Mouse (Mus musculus): Measurements from ENCODE around the gene Sema5a. TPM values are rescaled to one million over a fixed set of nuclear protein-coding genes. Genes with fewer than 3 reads are reported as not detected.

The Sema5a gene
- polyA plus RNA-seq, 1 experiment: 0.60 TPM

DNA sequence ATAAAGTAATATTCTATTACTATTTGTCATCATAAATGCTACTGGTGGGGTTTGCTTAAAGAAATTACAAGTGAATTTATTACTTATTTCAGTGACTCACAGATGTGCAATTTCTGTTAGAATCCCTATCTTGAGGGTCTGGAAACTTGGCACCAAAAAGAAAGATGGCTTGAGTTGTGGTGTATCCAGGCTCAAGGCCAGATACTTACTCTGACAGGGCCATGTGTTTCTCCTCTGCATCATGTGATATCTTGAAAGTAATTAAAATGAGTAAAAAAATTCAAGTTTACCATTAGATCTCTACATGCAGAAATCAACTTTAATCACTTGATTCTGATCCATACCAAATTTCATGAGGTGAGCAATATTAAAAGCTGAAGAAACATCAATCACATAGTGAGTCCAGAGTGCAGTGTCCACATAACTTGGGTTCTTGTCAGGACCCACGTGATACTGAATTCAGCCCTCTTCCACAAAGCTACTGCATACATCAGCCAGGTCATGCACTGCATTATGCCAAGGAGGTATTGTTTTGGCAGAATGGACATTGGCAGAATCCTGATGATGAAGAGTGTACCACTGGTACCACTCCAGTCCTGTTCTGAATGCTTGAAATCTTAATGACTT, 402.6 kb downstream of the Sema5a start:
- no peak for TF ChIP-seq POLR2A (IDR thresholded peaks at IDR 0.05; ENCODE audit: borderline replicate concordance, control insufficient read depth, low read depth, low read length)
- H3K4me3 ChIP-seq (replicated peaks; ENCODE audit: control insufficient read depth, low read depth, low read length): no peak overlapping the region
- 54% methylated on average over 1 of the region's 1 CpGs for WGBS
- H3K4me1 ChIP-seq (ENCODE audit: control insufficient read depth, insufficient read depth, low read length): no peaks in the 10 kb centered on the region
- no peak overlapping the region for H3K27ac ChIP-seq (ENCODE audit: control insufficient read depth, insufficient read depth, low read depth, low read length, poor library complexity)

DNA sequence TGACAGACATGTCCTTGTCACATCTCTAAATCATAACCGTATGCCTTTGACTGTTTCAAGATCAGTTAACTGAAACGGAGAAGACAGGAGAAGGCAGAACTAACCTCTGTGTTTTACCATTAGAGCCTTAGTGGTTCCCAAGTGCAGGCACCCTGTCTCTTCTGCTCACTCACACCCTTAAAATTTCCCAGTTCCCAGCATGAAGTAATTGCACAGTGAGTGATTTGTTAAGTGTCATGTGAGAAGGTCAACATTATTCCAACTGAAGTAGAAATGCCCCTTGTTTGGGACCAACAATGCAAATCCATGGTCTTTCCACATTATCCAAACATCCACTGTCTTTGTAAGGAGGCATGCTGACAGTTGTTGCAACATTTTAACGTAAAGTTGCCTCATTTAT, 409.4 kb downstream of the Sema5a start:
- WGBS: 78% methylated on average over 3 of the region's 3 CpGs
- H3K4me1 ChIP-seq (ENCODE audit: control insufficient read depth, insufficient read depth, low read length): no peaks in the 10 kb centered on the region
- no peak overlapping the region for H3K27ac ChIP-seq (ENCODE audit: control insufficient read depth, insufficient read depth, low read depth, low read length, poor library complexity)
- TF ChIP-seq CTCF (IDR thresholded peaks at IDR 0.05; ENCODE audit: control insufficient read depth, insufficient read depth, low read length) (no peak), POLR2A (IDR thresholded peaks at IDR 0.05; ENCODE audit: borderline replicate concordance, control insufficient read depth, low read depth, low read length) (no peak)
- H3K4me3 ChIP-seq (replicated peaks; ENCODE audit: control insufficient read depth, low read depth, low read length): no peak overlapping the region

DNA sequence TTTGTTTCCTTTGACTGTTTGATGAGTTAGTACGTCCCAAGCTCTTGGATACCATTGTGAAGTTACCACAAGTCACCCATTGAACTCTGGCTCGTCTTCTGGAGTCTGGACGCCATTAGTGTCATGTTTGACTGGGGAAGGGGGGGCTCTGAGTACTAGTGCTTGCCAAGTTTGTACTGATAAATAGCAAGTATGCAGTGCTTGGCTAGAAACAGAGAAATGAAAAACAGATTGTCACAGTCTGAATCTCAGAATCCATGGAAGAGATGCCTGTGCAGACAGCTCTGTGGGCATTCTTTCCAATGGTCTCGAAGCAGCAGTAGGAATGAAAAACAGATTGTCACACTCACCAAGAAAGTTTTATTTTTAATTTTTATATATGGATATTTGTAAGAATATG, 411.4 kb downstream of the Sema5a start:
- TF ChIP-seq POLR2A (IDR thresholded peaks at IDR 0.05; ENCODE audit: borderline replicate concordance, control insufficient read depth, low read depth, low read length) (no peak), CTCF (IDR thresholded peaks at IDR 0.05; ENCODE audit: control insufficient read depth, insufficient read depth, low read length) (no peak)
- Histone ChIP-seq H3K4me3 (replicated peaks; ENCODE audit: control insufficient read depth, low read depth, low read length) (no peak overlapping the region), H3K4me1 (ENCODE audit: control insufficient read depth, insufficient read depth, low read length) (no peaks in the 10 kb centered on the region), H3K27ac (ENCODE audit: control insufficient read depth, insufficient read depth, low read depth, low read length, poor library complexity) (no peak overlapping the region)
- WGBS: 71% methylated on average over 4 of the region's 4 CpGs

DNA sequence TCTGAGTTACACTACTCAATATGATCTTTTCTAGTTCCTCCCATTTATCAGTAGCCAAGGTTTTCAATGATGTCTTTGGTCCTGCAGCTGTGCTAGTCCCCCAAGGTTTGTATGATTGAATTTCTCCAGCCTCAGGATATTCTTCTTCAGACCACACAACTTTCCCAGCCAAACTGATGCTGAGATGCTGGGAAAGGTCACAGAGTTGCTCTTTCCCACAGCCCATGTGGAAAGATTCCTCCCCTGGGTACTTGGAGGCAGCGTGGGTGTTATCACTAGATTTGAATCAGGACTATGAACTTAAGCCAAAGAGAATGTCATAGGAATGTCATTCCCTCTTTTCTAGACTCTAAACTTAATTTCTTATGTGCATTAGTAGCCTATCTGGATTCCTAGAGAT, 431.8 kb downstream of the Sema5a start:
- Histone ChIP-seq H3K27ac (ENCODE audit: control insufficient read depth, insufficient read depth, low read depth, low read length, poor library complexity) (no peak overlapping the region), H3K4me3 (replicated peaks; ENCODE audit: control insufficient read depth, low read depth, low read length) (no peak overlapping the region)
- WGBS: 60% methylated on average over 1 of the region's 1 CpGs

DNA sequence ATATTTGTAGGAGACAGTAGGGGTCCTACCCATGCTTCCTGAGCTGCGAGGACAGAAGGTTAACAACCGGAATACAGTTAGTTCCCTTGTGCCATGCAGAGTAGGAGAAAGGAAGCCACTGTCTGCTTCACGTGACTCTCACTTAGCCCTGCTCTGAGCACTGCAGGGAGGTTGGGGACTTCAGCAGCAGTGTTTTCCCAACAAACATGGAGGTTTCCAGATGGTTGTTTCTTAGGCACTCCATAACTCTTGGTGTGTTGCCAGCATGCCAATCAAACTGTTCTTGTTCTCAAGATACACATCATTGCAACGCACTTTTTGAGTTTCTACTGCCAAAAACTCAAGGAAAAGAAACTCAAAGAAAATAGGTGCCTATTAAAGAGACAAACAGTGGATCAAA, 440.5 kb downstream of the Sema5a start:
- no peak overlapping the region for H3K4me3 ChIP-seq (replicated peaks; ENCODE audit: control insufficient read depth, low read depth, low read length)
- H3K27ac ChIP-seq (ENCODE audit: control insufficient read depth, insufficient read depth, low read depth, low read length, poor library complexity): no peak overlapping the region
- WGBS: 68% methylated on average over 4 of the region's 4 CpGs
- no peaks in the 10 kb centered on the region for H3K4me1 ChIP-seq (ENCODE audit: control insufficient read depth, insufficient read depth, low read length)
- TF ChIP-seq CTCF (IDR thresholded peaks at IDR 0.05; ENCODE audit: control insufficient read depth, insufficient read depth, low read length): no peak
- TF ChIP-seq POLR2A (IDR thresholded peaks at IDR 0.05; ENCODE audit: borderline replicate concordance, control insufficient read depth, low read depth, low read length): no peak

More for the DNA sequence above, 431.8 kb downstream of the Sema5a start:
- TF ChIP-seq POLR2A (IDR thresholded peaks at IDR 0.05; ENCODE audit: borderline replicate concordance, control insufficient read depth, low read depth, low read length): no peak
- TF ChIP-seq CTCF (IDR thresholded peaks at IDR 0.05; ENCODE audit: control insufficient read depth, insufficient read depth, low read length): no peak
- H3K4me1 ChIP-seq (ENCODE audit: control insufficient read depth, insufficient read depth, low read length): no peaks in the 10 kb centered on the region

DNA sequence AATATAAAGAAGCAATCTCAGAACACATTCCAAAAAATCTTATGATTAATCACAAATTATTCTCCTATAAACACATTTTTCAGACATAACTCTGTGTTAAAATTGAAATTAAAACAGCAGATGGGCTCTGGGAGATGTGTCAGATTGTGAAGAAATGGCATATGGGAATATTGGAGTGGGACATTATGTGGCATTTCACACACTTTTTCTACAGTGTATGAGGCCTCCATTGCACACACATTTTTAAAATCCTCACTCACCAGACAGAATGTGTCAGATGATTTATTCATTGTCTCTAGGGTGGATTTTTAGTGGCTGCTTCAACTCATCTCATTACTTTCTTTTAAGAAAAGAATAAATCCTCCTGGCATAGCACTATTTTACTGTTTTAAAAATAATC, 446.4 kb downstream of the Sema5a start:
- Histone ChIP-seq H3K4me1 (ENCODE audit: control insufficient read depth, insufficient read depth, low read length) (no peaks in the 10 kb centered on the region), H3K4me3 (replicated peaks; ENCODE audit: control insufficient read depth, low read depth, low read length) (no peak overlapping the region), H3K27ac (ENCODE audit: control insufficient read depth, insufficient read depth, low read depth, low read length, poor library complexity) (no peak overlapping the region)
- TF ChIP-seq POLR2A (IDR thresholded peaks at IDR 0.05; ENCODE audit: borderline replicate concordance, control insufficient read depth, low read depth, low read length) (no peak), CTCF (IDR thresholded peaks at IDR 0.05; ENCODE audit: control insufficient read depth, insufficient read depth, low read length) (no peak)

DNA sequence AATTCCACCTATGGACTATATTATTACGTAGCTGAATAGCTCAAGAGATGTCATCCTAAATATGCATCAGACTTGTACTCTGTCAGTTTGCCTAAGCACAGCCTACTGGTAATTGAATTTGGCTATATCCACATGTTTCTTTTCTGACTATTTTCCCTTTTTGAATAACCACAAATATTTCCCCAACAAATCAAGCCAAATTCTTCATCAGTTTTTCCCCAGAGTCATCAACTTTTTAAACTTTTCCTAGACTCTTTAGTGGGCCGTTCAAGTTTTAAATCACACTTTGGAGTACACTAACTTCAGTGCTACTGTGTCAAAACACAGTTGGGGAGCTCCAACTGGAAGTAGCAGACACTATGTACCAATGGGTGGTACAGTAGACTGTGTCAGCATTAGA, 448.4 kb downstream of the Sema5a start:
- Histone ChIP-seq H3K4me1 (ENCODE audit: control insufficient read depth, insufficient read depth, low read length) (no peaks in the 10 kb centered on the region), H3K27ac (ENCODE audit: control insufficient read depth, insufficient read depth, low read depth, low read length, poor library complexity) (no peak overlapping the region), H3K4me3 (replicated peaks; ENCODE audit: control insufficient read depth, low read depth, low read length) (no peak overlapping the region)
- WGBS: 84% methylated on average over 2 of the region's 2 CpGs
- no peak for TF ChIP-seq CTCF (IDR thresholded peaks at IDR 0.05; ENCODE audit: control insufficient read depth, insufficient read depth, low read length)
- no peak for TF ChIP-seq POLR2A (IDR thresholded peaks at IDR 0.05; ENCODE audit: borderline replicate concordance, control insufficient read depth, low read depth, low read length)

DNA sequence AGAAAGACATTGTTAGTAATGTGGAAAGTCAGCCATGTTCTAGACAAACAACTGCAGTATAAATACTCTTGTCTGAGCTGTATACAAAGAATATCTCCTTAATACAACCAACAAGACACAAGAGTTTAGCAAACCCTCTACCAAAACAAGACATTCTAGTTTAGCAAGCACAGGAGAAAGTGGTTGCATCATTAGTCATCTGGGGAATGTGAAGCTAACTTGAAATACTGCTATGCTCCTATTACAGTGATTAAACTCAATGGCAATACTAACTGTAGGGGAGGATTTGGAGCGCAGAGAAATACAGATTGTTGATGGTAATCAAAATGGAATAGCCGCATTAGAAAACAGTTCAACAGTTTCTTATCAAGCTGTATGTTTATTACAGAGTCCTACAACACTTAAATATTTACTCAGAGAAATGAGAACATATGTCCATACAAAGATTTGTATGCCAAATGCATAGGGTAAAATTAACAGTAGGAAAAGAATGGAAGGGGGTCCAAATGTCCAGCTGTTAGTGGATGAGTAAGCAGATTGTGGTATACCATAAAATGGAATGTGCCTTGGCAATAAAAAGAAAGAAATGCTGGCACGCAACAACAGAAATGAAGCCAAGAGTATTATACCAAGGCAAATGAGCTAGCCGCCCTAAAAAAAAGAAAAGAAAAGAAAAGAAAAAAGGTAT, 472.8 kb downstream of the Sema5a start:
- TF ChIP-seq CTCF (IDR thresholded peaks at IDR 0.05; ENCODE audit: control insufficient read depth, insufficient read depth, low read length) (no peak), POLR2A (IDR thresholded peaks at IDR 0.05; ENCODE audit: borderline replicate concordance, control insufficient read depth, low read depth, low read length) (no peak)
- no peak overlapping the region for H3K4me3 ChIP-seq (replicated peaks; ENCODE audit: control insufficient read depth, low read depth, low read length)
- WGBS: 85% methylated on average over 4 of the region's 4 CpGs

More for the DNA sequence above, 472.8 kb downstream of the Sema5a start:
- no peaks in the 10 kb centered on the region for H3K4me1 ChIP-seq (ENCODE audit: control insufficient read depth, insufficient read depth, low read length)
- no peak overlapping the region for H3K27ac ChIP-seq (ENCODE audit: control insufficient read depth, insufficient read depth, low read depth, low read length, poor library complexity)
